Mouse (Mus musculus) 3T3-L1 (cell line): ENCODE measurements around the gene 1700023F06Rik.
A peak's percentile ranks its signal among the peaks of the same experiment; 100 is the strongest.

ENCODE experiments used
- DNase-seq: peaks from one replicate; pipeline ENCODE4 v3.0.0-alpha.2; 2015; ENCODE audit warnings: low read depth, low spot score

1700023F06Rik gene

GRCm38 (mm10) chr11:103208458-103208857 is at the start of gene 1700023F06Rik:
Gene 1700023F06Rik, minus strand, starts transcription at chr11:103208558.
- DNase-seq = no peak

GRCm38 (mm10) chr11:103257938-103258481 is 49.7 kb upstream of the 1700023F06Rik start:
- peak; percentile 80 for DNase-seq

GRCm38 (mm10) chr11:103253605-103254004 is 45.2 kb upstream of the 1700023F06Rik start:
- DNase-seq = no peak

GRCm38 (mm10) chr11:103252380-103252779 is 44.0 kb upstream of the 1700023F06Rik start:
- no peak for DNase-seq

GRCm38 (mm10) chr11:103250324-103250723 is 42.0 kb upstream of the 1700023F06Rik start:
- DNase-seq = no peak

GRCm38 (mm10) chr11:103249509-103249908 is 41.2 kb upstream of the 1700023F06Rik start:
- DNase-seq = no peak

GRCm38 (mm10) chr11:103248837-103249236 is 40.5 kb upstream of the 1700023F06Rik start:
- no peak for DNase-seq

- peak; percentile 82 for DNase-seq
Measured at GRCm38 (mm10) chr11:103247504-103248177, 39.3 kb upstream of the 1700023F06Rik start.

- DNase-seq = no peak
Measured at GRCm38 (mm10) chr11:103246731-103247290, 38.5 kb upstream of the 1700023F06Rik start.

GRCm38 (mm10) chr11:103246081-103246730 is 37.8 kb upstream of the 1700023F06Rik start:
- peak; percentile 96 for DNase-seq

- no peak for DNase-seq
Measured at GRCm38 (mm10) chr11:103244856-103245255, 36.5 kb upstream of the 1700023F06Rik start.

- DNase-seq = no peak
Measured at GRCm38 (mm10) chr11:103240740-103241139, 32.4 kb upstream of the 1700023F06Rik start.

- no peak for DNase-seq
Measured at GRCm38 (mm10) chr11:103237757-103238156, 29.4 kb upstream of the 1700023F06Rik start.

GRCm38 (mm10) chr11:103236903-103237302 is 28.5 kb upstream of the 1700023F06Rik start:
- DNase-seq = no peak

- DNase-seq = no peak
Measured at GRCm38 (mm10) chr11:103236431-103236830, 28.1 kb upstream of the 1700023F06Rik start.

- no peak for DNase-seq
Measured at GRCm38 (mm10) chr11:103235702-103236101, 27.3 kb upstream of the 1700023F06Rik start.

- DNase-seq = no peak
Measured at GRCm38 (mm10) chr11:103234447-103234846, 26.1 kb upstream of the 1700023F06Rik start.

GRCm38 (mm10) chr11:103232966-103233365 is 24.6 kb upstream of the 1700023F06Rik start:
- DNase-seq = peak; percentile 81

GRCm38 (mm10) chr11:103231367-103231766 is 23.0 kb upstream of the 1700023F06Rik start:
- DNase-seq = no peak

- no peak for DNase-seq
Measured at GRCm38 (mm10) chr11:103230626-103231025, 22.3 kb upstream of the 1700023F06Rik start.

- DNase-seq = no peak
Measured at GRCm38 (mm10) chr11:103229608-103230007, 21.2 kb upstream of the 1700023F06Rik start.

- DNase-seq = no peak
Measured at GRCm38 (mm10) chr11:103223951-103224456, 15.6 kb upstream of the 1700023F06Rik start.
